Mouse (Mus musculus) MEL (cell line): ENCODE measurements around the gene Zfp961. TPM values are rescaled to one million over a fixed set of nuclear protein-coding genes. Genes with fewer than 3 reads are reported as not detected.

Experiments
- DNase-seq: peaks from one replicate; pipeline ENCODE4 v3.0.0; 2011; ENCODE audit warnings: low read depth, low spot score
- H3K27ac ChIP-seq: 2 replicates; pipeline ENCODE4 v1.5.1; 2012; ENCODE audit warnings: low read depth, mild to moderate bottlenecking, control low read depth, low read length, moderate library complexity; ENCODE audit not compliant: control insufficient read depth
- H3K27me3 ChIP-seq, 2 experiments: fragments of 150-350 bp in 1 of 2; sonication (generic) in 1 of 2; 2 replicates each; pipeline ENCODE4 v1.6.1; 2012; ENCODE audit warnings: low read length in 2 of 2, mild to moderate bottlenecking in 2 of 2, improper control_type of control experiment in 1 of 2, moderate library complexity in 1 of 2; ENCODE audit not compliant: insufficient read depth in 2 of 2, control insufficient read depth in 1 of 2
- H3K36me3 ChIP-seq, 2 experiments: 2 replicates each; pipeline ENCODE4 v1.6.1; 2012 to 2014; ENCODE audit warnings: low read length in 2 of 2, improper control_type of control experiment in 1 of 2, inconsistent platforms in 1 of 2, mild to moderate bottlenecking in 1 of 2; ENCODE audit not compliant: insufficient read depth in 2 of 2, control insufficient read depth in 1 of 2
- H3K4me1 ChIP-seq, 2 experiments: fragments of 150-350 bp in 1 of 2; sonication (generic) in 1 of 2; 2 replicates each; pipeline ENCODE4 v1.6.1; 2012; ENCODE audit warnings: low read length in 2 of 2, improper control_type of control experiment in 1 of 2, mild to moderate bottlenecking in 1 of 2; ENCODE audit not compliant: insufficient read depth in 2 of 2, control insufficient read depth in 1 of 2
- H3K4me3 ChIP-seq, 2 experiments: fragments of 150-350 bp in 1 of 2; sonication (generic) in 1 of 2; 2 replicates each; pipeline ENCODE4 v1.5.1; 2012; ENCODE audit warnings: low read depth in 2 of 2, low read length in 2 of 2, mild to moderate bottlenecking in 2 of 2, moderate library complexity in 2 of 2, control low read depth in 1 of 2, improper control_type of control experiment in 1 of 2; ENCODE audit not compliant: control insufficient read depth in 1 of 2, insufficient read depth in 1 of 2
- H3K79me2 ChIP-seq: 2 replicates; pipeline ENCODE4 v1.6.1; 2012; ENCODE audit warnings: mild to moderate bottlenecking, low read length, moderate library complexity; ENCODE audit not compliant: control insufficient read depth, poor library complexity, insufficient read depth
- H3K9ac ChIP-seq: 2 replicates; pipeline ENCODE4 v1.6.1; 2012; ENCODE audit warnings: low read depth, mild to moderate bottlenecking, control low read depth, low read length, moderate library complexity; ENCODE audit not compliant: control insufficient read depth, poor library complexity, severe bottlenecking
- H3K9me3 ChIP-seq: fragments of 150-350 bp; sonication (generic); replicated peaks from 2 replicates; pipeline ENCODE4 v1.6.1; 2012; ENCODE audit warnings: mild to moderate bottlenecking, low read length, improper control_type of control experiment, moderate library complexity; ENCODE audit not compliant: insufficient read depth
- CTCF ChIP-seq, 3 experiments: IDR thresholded peaks in 2 of 3; conservative IDR thresholded peaks in 1 of 3; 2 replicates each; pipeline ENCODE4 v1.5.1; 2011 to 2012; ENCODE audit warnings: low read length in 3 of 3, low read depth in 2 of 3, mild to moderate bottlenecking in 2 of 3, improper control_type of control experiment in 1 of 3, inconsistent platforms in 1 of 3, mixed read lengths in 1 of 3, moderate library complexity in 1 of 3; ENCODE audit not compliant: control insufficient read depth in 1 of 3, insufficient read depth in 1 of 3, poor library complexity in 1 of 3, severe bottlenecking in 1 of 3
- E2F4 ChIP-seq: IDR thresholded peaks from 2 replicates; pipeline ENCODE4 v1.6.1; 2011; ENCODE audit warnings: low read depth, low read length, improper control_type of control experiment, borderline replicate concordance
- ELF1 ChIP-seq: IDR thresholded peaks from 2 replicates; pipeline ENCODE4 v1.6.1; 2014; ENCODE audit warnings: low read depth, mild to moderate bottlenecking, inconsistent platforms, low read length, improper control_type of control experiment, moderate library complexity
- EP300 ChIP-seq, 2 experiments: IDR thresholded peaks; 2 replicates each; pipeline ENCODE4 v1.6.1; 2011; ENCODE audit warnings: improper control_type of control experiment in 2 of 2, low read length in 2 of 2, low read depth in 1 of 2, mild to moderate bottlenecking in 1 of 2
- ETS1 ChIP-seq: IDR thresholded peaks from 2 replicates; pipeline ENCODE4 v1.6.1; 2012; ENCODE audit warnings: low read depth, mild to moderate bottlenecking, inconsistent platforms, low read length, improper control_type of control experiment, moderate library complexity
- GABPA ChIP-seq: IDR thresholded peaks from 2 replicates; pipeline ENCODE4 v1.6.1; 2012; ENCODE audit warnings: low read depth, mild to moderate bottlenecking, inconsistent platforms, low read length, improper control_type of control experiment, moderate library complexity
- GATA1 ChIP-seq: IDR thresholded peaks from 2 replicates; pipeline ENCODE4 v1.6.1; 2011; ENCODE audit warnings: low read depth, low read length, improper control_type of control experiment
- HCFC1 ChIP-seq: IDR thresholded peaks from 2 replicates; pipeline ENCODE4 v1.6.1; 2012; ENCODE audit warnings: low read depth, mild to moderate bottlenecking, inconsistent platforms, low read length, improper control_type of control experiment, moderate library complexity
- MAFK ChIP-seq: IDR thresholded peaks from 2 replicates; pipeline ENCODE4 v1.6.1; 2011; ENCODE audit warnings: low read depth, mild to moderate bottlenecking, low read length, improper control_type of control experiment, borderline replicate concordance
- MAX ChIP-seq: IDR thresholded peaks from 2 replicates; pipeline ENCODE4 v1.6.1; 2011; ENCODE audit warnings: low read length, improper control_type of control experiment
- MYB ChIP-seq: IDR thresholded peaks from 2 replicates; pipeline ENCODE4 v1.6.1; 2011; ENCODE audit warnings: mild to moderate bottlenecking, low read depth, low read length, improper control_type of control experiment
- MYC ChIP-seq: IDR thresholded peaks from 2 replicates; pipeline ENCODE4 v1.6.1; 2011; ENCODE audit warnings: low read depth, mild to moderate bottlenecking, low read length, improper control_type of control experiment, moderate library complexity
- NELFE ChIP-seq: IDR thresholded peaks from 2 replicates; pipeline ENCODE4 v1.6.1; 2011; ENCODE audit warnings: low read depth, low read length, improper control_type of control experiment
- NRF1 ChIP-seq: IDR thresholded peaks from 2 replicates; pipeline ENCODE4 v1.6.1; 2014; ENCODE audit warnings: low read depth, mild to moderate bottlenecking, inconsistent platforms, low read length, improper control_type of control experiment, moderate library complexity; ENCODE audit not compliant: poor library complexity, insufficient read depth, severe bottlenecking
- POLR2A ChIP-seq, 2 experiments: IDR thresholded peaks; 2 replicates each; pipeline ENCODE4 v1.6.1; 2011 to 2012; ENCODE audit warnings: low read length in 2 of 2, mild to moderate bottlenecking in 2 of 2, control low read depth in 1 of 2, improper control_type of control experiment in 1 of 2, low read depth in 1 of 2, moderate library complexity in 1 of 2; ENCODE audit not compliant: control insufficient read depth in 1 of 2, insufficient read depth in 1 of 2, poor library complexity in 1 of 2
- RAD21 ChIP-seq: IDR thresholded peaks from 2 replicates; pipeline ENCODE4 v1.6.1; 2011; ENCODE audit warnings: mild to moderate bottlenecking, low read depth, low read length, improper control_type of control experiment
- TAL1 ChIP-seq: IDR thresholded peaks from 2 replicates; pipeline ENCODE4 v1.6.1; 2012; ENCODE audit warnings: mild to moderate bottlenecking, inconsistent platforms, low read length, moderate library complexity, mixed read lengths
- TBP ChIP-seq: IDR thresholded peaks from 2 replicates; pipeline ENCODE4 v1.8.0; 2011; ENCODE audit warnings: low read depth, low read length, improper control_type of control experiment
- TCF12 ChIP-seq: IDR thresholded peaks from 2 replicates; pipeline ENCODE4 v1.6.1; 2014; ENCODE audit warnings: low read depth, mild to moderate bottlenecking, inconsistent platforms, low read length, improper control_type of control experiment, moderate library complexity
- UBTF ChIP-seq: IDR thresholded peaks from 2 replicates; pipeline ENCODE4 v1.6.1; 2012; ENCODE audit warnings: low read depth, mild to moderate bottlenecking, inconsistent platforms, low read length, improper control_type of control experiment, moderate library complexity, borderline replicate concordance; ENCODE audit not compliant: insufficient read depth
- USF1 ChIP-seq: IDR thresholded peaks from 2 replicates; pipeline ENCODE4 v1.6.1; 2014; ENCODE audit warnings: low read depth, mild to moderate bottlenecking, inconsistent platforms, low read length, improper control_type of control experiment, moderate library complexity
- USF2 ChIP-seq, 2 experiments: IDR thresholded peaks; 2 replicates each; pipeline ENCODE4 v1.6.1; 2011 to 2012; ENCODE audit warnings: improper control_type of control experiment in 2 of 2, low read length in 2 of 2, borderline replicate concordance in 1 of 2, inconsistent platforms in 1 of 2, low read depth in 1 of 2, mild to moderate bottlenecking in 1 of 2; ENCODE audit not compliant: insufficient read depth in 1 of 2
- ZC3H11A ChIP-seq: IDR thresholded peaks from 2 replicates; pipeline ENCODE4 v1.6.1; 2012; ENCODE audit warnings: low read depth, mild to moderate bottlenecking, inconsistent platforms, low read length, improper control_type of control experiment
- ZKSCAN1 ChIP-seq: IDR thresholded peaks from 2 replicates; pipeline ENCODE4 v1.6.1; 2012; ENCODE audit warnings: low read depth, mild to moderate bottlenecking, inconsistent platforms, low read length, improper control_type of control experiment, moderate library complexity
- ZMIZ1 ChIP-seq: IDR thresholded peaks from 2 replicates; pipeline ENCODE4 v1.6.1; 2012; ENCODE audit warnings: low read depth, mild to moderate bottlenecking, inconsistent platforms, low read length, improper control_type of control experiment, moderate library complexity
- polyA plus RNA-seq, 2 experiments: library from polyadenylated mRNA; stranded (reverse) in 1 of 2; unstranded in 1 of 2; fragments of >175 nt in 1 of 2; fragments of >200 nt in 1 of 2; gene quantifications; 2 replicates each; pipeline versions ENCODE4 v1.2.1 to v1.2.4; 2012; ENCODE audit warnings: low replicate concordance in 2 of 2, low read depth in 1 of 2; ENCODE audit not compliant: insufficient read length in 2 of 2, insufficient read depth in 1 of 2, missing spikeins in 1 of 2
- total RNA-seq: library from RNA; depleted of rRNA; stranded (reverse); fragments of 300-350 nt; gene quantifications from 2 replicates; pipeline ENCODE4 v1.2.3, GENCODE M21; 2012

Gene Zfp961
- total and polyA plus RNA-seq, 3 experiments = 26.1 to 30.6 TPM; not detected in 1

DNA sequence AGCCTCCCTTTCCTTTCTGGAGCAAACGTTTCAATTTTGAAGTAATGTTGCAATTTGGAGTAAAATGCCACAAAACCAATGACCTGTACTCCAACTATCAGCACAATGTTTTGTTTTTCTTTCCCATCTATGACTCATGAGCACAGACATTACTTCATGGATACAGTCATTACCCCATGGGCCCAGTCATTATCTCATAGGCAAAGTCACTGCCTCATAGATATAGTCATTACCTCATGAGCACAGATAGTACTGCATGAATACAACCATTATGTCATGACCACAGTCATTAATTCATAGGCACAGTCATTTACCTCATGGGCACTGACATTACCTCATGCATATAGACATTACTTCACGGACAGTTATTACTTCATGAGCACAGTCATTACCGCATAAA lies 55.1 kb downstream of the Zfp961 start:
- TF ChIP-seq RAD21 = no peak
- no peak for TF ChIP-seq E2F4
- TF ChIP-seq ZKSCAN1 = no peak
- no peak for TF ChIP-seq ELF1
- no peak for TF ChIP-seq NRF1
- TF ChIP-seq NELFE = no peak
- no peak for TF ChIP-seq ETS1
- TF ChIP-seq TBP = no peak
- TF ChIP-seq EP300 (IDR thresholded peaks at IDR 0.05; ENCODE audit: low read depth in 1 of 2, low read length in 2 of 2) = no peak
- no peak for TF ChIP-seq CTCF (IDR thresholded peaks at IDR 0.05 in 2 of 3, conservative IDR thresholded peaks at IDR 0.05 in 1 of 3; ENCODE audit: control insufficient read depth in 1 of 3, insufficient read depth in 1 of 3, low read depth in 2 of 3, low read length in 3 of 3, poor library complexity in 1 of 3, severe bottlenecking in 1 of 3)
- TF ChIP-seq MYC = no peak
- TF ChIP-seq USF2 (IDR thresholded peaks at IDR 0.05; ENCODE audit: borderline replicate concordance in 1 of 2, insufficient read depth in 1 of 2, low read depth in 1 of 2, low read length in 2 of 2) = no peak
- TF ChIP-seq GATA1 = no peak
- TF ChIP-seq, all 39 proteins: peak for 0
- Histone ChIP-seq H3K27me3 (no peaks in the 10 kb centered on the region; a peak in 1 of 4 replicates), H3K9me3 (no peaks in the 10 kb centered on the region), H3K9ac (no peak overlapping the region), H3K4me3 (no peak overlapping the region), H3K4me1 (peaks cover 0 to 7% of the 10 kb centered on the region in 2 experiments; a peak in 1 of 4 replicates), H3K27ac (no peak overlapping the region), H3K79me2 (no peaks in the 10 kb centered on the region), H3K36me3 (no peaks in the 10 kb centered on the region)
- DNase-seq = no peak

DNA sequence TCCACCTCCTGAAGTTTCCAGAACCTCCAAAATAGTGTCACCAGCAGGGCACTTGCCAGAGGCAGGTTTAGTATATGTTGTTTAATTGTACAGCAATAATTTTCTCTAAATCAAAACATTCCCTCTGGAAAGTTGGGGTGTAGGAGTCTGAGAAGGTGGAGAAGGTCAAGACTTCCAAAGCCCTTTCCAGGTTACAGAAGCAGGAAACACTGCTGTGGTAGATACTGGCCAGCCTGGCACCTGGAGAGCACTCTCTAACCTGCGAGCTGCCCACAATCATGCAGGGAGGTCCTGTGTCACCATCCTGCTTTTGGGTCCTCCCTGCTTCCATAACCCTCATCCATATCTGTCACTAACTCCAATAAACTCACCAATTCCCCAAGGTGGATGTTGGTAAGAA lies 55.9 kb downstream of the Zfp961 start:
- H3K9ac ChIP-seq = no peak overlapping the region
- TF ChIP-seq TAL1 (no peak), NRF1 (no peak), MAFK (no peak), ELF1 (no peak), HCFC1 (no peak), UBTF (no peak), ZC3H11A (no peak), ZMIZ1 (no peak), USF1 (no peak), GABPA (no peak), ETS1 (no peak), POLR2A (IDR thresholded peaks at IDR 0.05; ENCODE audit: control insufficient read depth in 1 of 2, insufficient read depth in 1 of 2, low read depth in 1 of 2, low read length in 2 of 2, poor library complexity in 1 of 2) (no peak), TCF12 (no peak), MAX (no peak), MYB (no peak)
- no peaks in the 10 kb centered on the region for H3K36me3 ChIP-seq
- no peak overlapping the region for H3K27ac ChIP-seq
- H3K79me2 ChIP-seq = no peaks in the 10 kb centered on the region
- no peak overlapping the region for H3K4me3 ChIP-seq
- peaks cover 0 to 7% of the 10 kb centered on the region in 2 experiments; a peak in 1 of 4 replicates for H3K4me1 ChIP-seq
- H3K9me3 ChIP-seq = no peaks in the 10 kb centered on the region
- no peaks in the 10 kb centered on the region; a peak in 1 of 4 replicates for H3K27me3 ChIP-seq
- no peak for DNase-seq
